ENCODE assay signal across 26 mouse cellular contexts in the genomic region with DNA sequence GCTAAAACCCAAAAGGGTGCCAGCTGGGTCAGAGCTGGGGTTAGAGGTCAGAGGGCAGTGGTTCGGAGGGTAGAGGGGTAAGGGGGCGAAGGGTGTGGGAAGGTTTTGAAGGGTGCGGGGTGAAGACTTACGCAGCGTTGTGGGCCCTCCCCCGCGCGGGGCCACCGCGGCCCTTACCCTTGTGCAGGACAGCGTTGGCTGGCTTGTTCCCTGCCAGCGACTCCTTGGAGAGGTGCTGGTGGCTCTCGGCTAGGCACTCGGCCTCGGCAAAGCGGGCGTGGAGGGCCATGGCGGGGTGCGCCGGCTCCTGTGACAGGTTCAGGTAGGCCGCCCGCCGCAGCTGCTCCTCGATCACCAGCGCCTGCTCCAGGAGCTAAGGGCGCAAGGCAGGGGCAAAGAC. TPM values are rescaled to one million over a fixed set of nuclear protein-coding genes. Genes with fewer than 3 reads are reported as not detected.
DNase-seq lines count a peak whose midpoint lies in the region; ATAC-seq and TF ChIP-seq lines count a peak whose summit lies in the region.
"Had no signal": no experiment of that assay in that cellular context is flagged by ENCODE, and none has a peak within 500 bp of the region (broad histone marks: within the 10 kb centered on the region; RNA-seq: fewer than 3 reads in every experiment).

No protein-coding gene starts in this region.

- no peak for TF ChIP-seq CTCF in E14TG2a.4 (conservative IDR thresholded peaks at IDR 0.05; ENCODE audit: low read length)

- H3K36me3 ChIP-seq in lung, embryonic 16.5 days (ENCODE audit: control insufficient read depth, insufficient read depth, low read length): peaks cover 63% of the 10 kb centered on the region
- no peaks in the 10 kb centered on the region for H3K36me3 ChIP-seq in E14TG2a.4 (ENCODE audit: insufficient read depth, low read length)
- no peaks in the 10 kb centered on the region for H3K36me3 ChIP-seq in ES-E14 (ENCODE audit: control insufficient read depth, insufficient read depth, low read length, poor library complexity, severe bottlenecking)

- H3K27ac ChIP-seq in lung, embryonic 16.5 days (ENCODE audit: low read length): no peak overlapping the region
- H3K27ac ChIP-seq in ES-E14 (ENCODE audit: insufficient read depth, low read depth, low read length, poor library complexity, severe bottlenecking): no peak overlapping the region
- H3K27ac ChIP-seq: embryonic facial prominence, embryonic 13.5 days; embryonic facial prominence, embryonic 15.5 days; forebrain, embryonic 10.5 days; forebrain, embryonic 12.5 days had no signal

- H3K9ac ChIP-seq in lung, embryonic 16.5 days (ENCODE audit: low read length): no peak overlapping the region
- peak overlapping the region; percentile 24; the same call in 1 of the 2 replicates for H3K9ac ChIP-seq in ES-E14 (ENCODE audit: insufficient read depth, low read depth, low read length, poor library complexity, severe bottlenecking)
- H3K9ac ChIP-seq: embryonic facial prominence, embryonic 13.5 days; embryonic facial prominence, embryonic 15.5 days; forebrain, embryonic 12.5 days had no signal

- no peaks in the 10 kb centered on the region; the same call in 1 of the 2 replicates for H3K4me1 ChIP-seq in lung, embryonic 16.5 days (replicated peaks; ENCODE audit: control insufficient read depth, insufficient read depth, low read length)
- peaks cover 12% of the 10 kb centered on the region for H3K4me1 ChIP-seq in E14TG2a.4 (replicated peaks; ENCODE audit: low read depth, low read length)
- no peaks in the 10 kb centered on the region for H3K4me1 ChIP-seq in ES-E14 (ENCODE audit: control insufficient read depth in 2 of 2, insufficient read depth in 2 of 2, low read length in 2 of 2, poor library complexity in 1 of 2)

- no peak overlapping the region for H3K4me3 ChIP-seq in lung, embryonic 16.5 days (ENCODE audit: low read length)
- H3K4me3 ChIP-seq in E14TG2a.4 (replicated peaks; ENCODE audit: low read length): peak overlapping the region; percentile 69
- peak overlapping the region; percentile 35 to 58; a peak in 3 of 4 replicates for H3K4me3 ChIP-seq in ES-E14 (ENCODE audit: insufficient read depth in 1 of 2, low read depth in 1 of 2, low read length in 2 of 2, poor library complexity in 1 of 2, severe bottlenecking in 1 of 2)
- H3K4me3 ChIP-seq: embryonic facial prominence, embryonic 13.5 days; embryonic facial prominence, embryonic 15.5 days; erythroblast, embryonic 14.5 days; forebrain, embryonic 10.5 days; forebrain, embryonic 12.5 days had no signal

- no peaks in the 10 kb centered on the region for H3K27me3 ChIP-seq in lung, embryonic 16.5 days (ENCODE audit: control insufficient read depth, insufficient read depth, low read depth, low read length)
- peaks cover 88% of the 10 kb centered on the region for H3K27me3 ChIP-seq in E14TG2a.4 (ENCODE audit: insufficient read depth, low read length)
- H3K27me3 ChIP-seq: CH12.LX; embryonic facial prominence, embryonic 13.5 days; embryonic facial prominence, embryonic 15.5 days; forebrain, embryonic 12.5 days had no signal

- no peak overlapping the region for H3K4me2 ChIP-seq in lung, embryonic 16.5 days (ENCODE audit: low read depth, low read length)
- H3K4me2 ChIP-seq: embryonic facial prominence, embryonic 13.5 days; embryonic facial prominence, embryonic 15.5 days; forebrain, embryonic 12.5 days had no signal

- DNase-seq in cerebellum, adult 9-11 months: peak; percentile 18
- no peak for DNase-seq in cerebellum, adult 8-10 months
- DNase-seq in lung, postnatal 25 days (ENCODE audit: low spot score): no peak
- no peak for DNase-seq in ES-E14 (ENCODE audit: low read depth, low spot score)
- no peak for DNase-seq in right cerebral cortex, postnatal 14 days
- DNase-seq: adrenal gland, adult 2 months; adrenal gland, postnatal 10 days; adrenal gland, postnatal 25 days; B cell, adult 2 months; cerebellum, adult 11 months; cerebellum, adult 18-20 months; cerebellum, adult 9-10 months; cerebellum, postnatal 14 days; cerebellum, postnatal 36 days; embryo, embryonic 11 days had no signal

- peak; percentile 7; the same call in 1 of the 2 replicates for ATAC-seq in lung, embryonic 16.5 days (ENCODE audit: low read depth)
- ATAC-seq: CD4-positive, CD25-positive, alpha-beta regulatory T cell, adult 4 months; forebrain, embryonic 14.5 days; forebrain, embryonic 16.5 days had no signal

- in situ Hi-C loops in ES-E14 (cut with MboI; ENCODE audit: low sequenced_read_pairs in 2 of 2, unreplicated experiment in 2 of 2): no loop called here

- no peaks in the 10 kb centered on the region for H3K9me3 ChIP-seq in lung, embryonic 16.5 days (ENCODE audit: control insufficient read depth, low read length)
- H3K9me3 ChIP-seq in E14TG2a.4 (ENCODE audit: low read length) (0 out of 2 replicates have a peak, but pooled peaks cover 2% of the 10 kb centered on the region), ES-E14 (ENCODE audit: control insufficient read depth, insufficient read depth, low read depth, low read length) (no peaks in the 10 kb centered on the region)
- H3K9me3 ChIP-seq: embryonic facial prominence, embryonic 13.5 days; embryonic facial prominence, embryonic 15.5 days; forebrain, embryonic 10.5 days; forebrain, embryonic 12.5 days had no signal

- WGBS in lung, embryonic 16.5 days: 79% methylated on average over 26 of the region's 26 CpGs

TF ChIP-seq in ES-E14, 5 proteins besides CTCF, POLR2A, EP300 and RAD21:
- TF ChIP-seq ZC3H11A (IDR thresholded peaks at IDR 0.05; ENCODE audit: borderline replicate concordance, low read depth, low read length): no peak
- TF ChIP-seq CHD2 (IDR thresholded peaks at IDR 0.05; ENCODE audit: low read depth, low read length): no peak
- no peak for TF ChIP-seq ZNF384 (IDR thresholded peaks at IDR 0.05; ENCODE audit: low read depth, low read length)
- TF ChIP-seq MAFK (IDR thresholded peaks at IDR 0.05; ENCODE audit: insufficient read depth, low read depth, low read length): no peak
TF ChIP-seq in ES-E14: peak in this region for 0.

RNA-seq across cellular contexts. Expression of a gene that starts 6.2 kb away (rescaled TPM):
- 11.0 and 12.6 TPM in 2 replicates for polyA plus RNA-seq in lung, embryonic 16.5 days (2015; fragmentation: Nextera tagmentation; extraction: Ambion mirVana)
- total RNA-seq in ES-E14 (2012; rRNA removed): 1.3 and 1.8 TPM in 2 replicates

RNA-seq across cellular contexts. Expression of a gene that starts 20.4 kb away (rescaled TPM):
- 0.62 and 1.6 TPM in 2 replicates for polyA plus RNA-seq in lung, embryonic 16.5 days (2015; fragmentation: Nextera tagmentation; extraction: Ambion mirVana)
- 1.6 and 2.2 TPM in 2 replicates for total RNA-seq in ES-E14 (2012; rRNA removed)
- polyA plus RNA-seq: erythroblast, embryonic 14.5 days had no signal

RNA-seq across cellular contexts. Expression of a gene that starts 22.7 kb away (rescaled TPM):
- 159 and 168 TPM in 2 replicates for polyA plus RNA-seq in lung, embryonic 16.5 days (2015; fragmentation: Nextera tagmentation; extraction: Ambion mirVana)
- total RNA-seq in ES-E14 (2012; rRNA removed): 44.1 and 62.2 TPM in 2 replicates

RNA-seq across cellular contexts. Expression of a gene that starts 22.8 kb away (rescaled TPM):
- 56.9 and 60.3 TPM in 2 replicates for polyA plus RNA-seq in lung, embryonic 16.5 days (2015; fragmentation: Nextera tagmentation; extraction: Ambion mirVana)
- 21.6 and 27.0 TPM in 2 replicates for total RNA-seq in ES-E14 (2012; rRNA removed)

RNA-seq across cellular contexts. Expression of a gene that starts 22.9 kb away (rescaled TPM):
- polyA plus RNA-seq in lung, embryonic 16.5 days (2015; fragmentation: Nextera tagmentation; extraction: Ambion mirVana): 26.3 and 28.7 TPM in 2 replicates
- 23.0 and 27.4 TPM in 2 replicates for total RNA-seq in ES-E14 (2012; rRNA removed)
